Mouse (Mus musculus) lung, embryonic 14.5 days (tissue): Measurements from ENCODE around the gene Ptprg. TPM values are rescaled to one million over a fixed set of nuclear protein-coding genes. Genes with fewer than 3 reads are reported as not detected.

Experiments used
- ATAC-seq: fragments of 200-750 bp; cut with Nextera tagmentation; 2 replicates; pipeline ENCODE4 v1.8.0; 2017; ENCODE audit warnings: mild to moderate bottlenecking, moderate TSS enrichment, moderate library complexity; ENCODE audit not compliant: insufficient read depth
- DNase-seq: peaks from one replicate; pipeline ENCODE4 v3.0.0-alpha.2; 2015
- H3K27ac ChIP-seq: fragments of 300-500 bp; sonication (generic); 2 replicates; pipeline ENCODE4 v1.5.1; 2014; ENCODE audit warnings: low read depth, mild to moderate bottlenecking, moderate library complexity
- H3K27me3 ChIP-seq: fragments of 300-500 bp; sonication (generic); 2 replicates; pipeline ENCODE4 v1.6.1; 2014; ENCODE audit warnings: low read length, control low read depth; ENCODE audit not compliant: insufficient read depth
- H3K36me3 ChIP-seq: fragments of 300-500 bp; sonication (generic); 2 replicates; pipeline ENCODE4 v1.6.1; 2014; ENCODE audit warnings: control low read depth; ENCODE audit not compliant: insufficient read depth
- H3K4me1 ChIP-seq: fragments of 300-500 bp; sonication (generic); 2 replicates; pipeline ENCODE4 v1.6.1; 2014; ENCODE audit warnings: antibody characterized with exemption, control low read depth; ENCODE audit not compliant: insufficient read depth
- H3K4me2 ChIP-seq: fragments of 300-500 bp; sonication (generic); 2 replicates; pipeline ENCODE4 v1.6.1; 2014; ENCODE audit warnings: mild to moderate bottlenecking
- H3K4me3 ChIP-seq: fragments of 300-500 bp; sonication (generic); 2 replicates; pipeline ENCODE4 v1.5.1; 2014; ENCODE audit warnings: low read depth, low read length
- H3K9ac ChIP-seq: fragments of 300-500 bp; sonication (generic); 2 replicates; pipeline ENCODE4 v1.6.1; 2014
- H3K9me3 ChIP-seq: fragments of 300-500 bp; sonication (generic); 2 replicates; pipeline ENCODE4 v1.6.1; 2016; ENCODE audit warnings: low read depth, low read length, control low read depth
- CTCF ChIP-seq: IDR thresholded peaks from 2 replicates; pipeline ENCODE4 v1.5.1; 2016; ENCODE audit warnings: antibody characterized with exemption, low read depth
- WGBS: fragments of 180-500 bp; shearing (Covaris S2); extraction: QIAGEN DNeasy Blood & Tissue Kit; methylation state at CpG from one replicate; pipeline ENCODE4 v1.1.7; 2014; 5-methylcytosine and 5-hydroxymethylcytosine counted together
- polyA plus RNA-seq: library from polyadenylated mRNA; unstranded; fragments of >200 nt; fragmentation: Nextera tagmentation; extraction: Ambion mirVana; gene quantifications from 2 replicates; pipeline ENCODE4 v1.2.1, GENCODE M21; 2014

Gene Ptprg
- polyA plus RNA-seq, 1 experiment from 2014 or later = 43.2 TPM

GRCm38 (mm10) chr14:11857928-11858481, 304.7 kb downstream of the Ptprg start:
- H3K27ac ChIP-seq = no peak overlapping the region
- WGBS = 45% methylated on average over 3 of the region's 3 CpGs

GRCm38 (mm10) chr14:11863286-11863685, 310.0 kb downstream of the Ptprg start:
- H3K4me3 ChIP-seq = no peak overlapping the region
- no peak overlapping the region for H3K27ac ChIP-seq
- no peaks in the 10 kb centered on the region for H3K4me1 ChIP-seq
- ATAC-seq = no peak
- no peak overlapping the region for H3K4me2 ChIP-seq
- DNase-seq = no peak
- no peaks in the 10 kb centered on the region for H3K27me3 ChIP-seq
- TF ChIP-seq CTCF = no peak
- no peaks in the 10 kb centered on the region for H3K36me3 ChIP-seq
- WGBS = 78% methylated on average over 3 of the region's 3 CpGs
- no peaks in the 10 kb centered on the region for H3K9me3 ChIP-seq
- H3K9ac ChIP-seq = no peak overlapping the region

More at GRCm38 (mm10) chr14:11857928-11858481, 304.7 kb downstream of the Ptprg start:
- Histone ChIP-seq H3K27me3 (no peaks in the 10 kb centered on the region), H3K4me1 (no peaks in the 10 kb centered on the region), H3K36me3 (no peaks in the 10 kb centered on the region), H3K4me3 (no peak overlapping the region), H3K9me3 (no peaks in the 10 kb centered on the region), H3K9ac (no peak overlapping the region), H3K4me2 (no peak overlapping the region)
- DNase-seq = no peak
- no peak for ATAC-seq
- no peak for TF ChIP-seq CTCF

- TF ChIP-seq CTCF = no peak
- DNase-seq = no peak
- H3K27me3 ChIP-seq = no peaks in the 10 kb centered on the region
- H3K9me3 ChIP-seq = no peaks in the 10 kb centered on the region
- no peaks in the 10 kb centered on the region for H3K36me3 ChIP-seq
- 32% methylated on average over 3 of the region's 3 CpGs for WGBS
- no peak overlapping the region for H3K4me3 ChIP-seq
- H3K4me1 ChIP-seq = no peaks in the 10 kb centered on the region
- ATAC-seq = no peak
- no peak overlapping the region for H3K9ac ChIP-seq
- no peak overlapping the region for H3K27ac ChIP-seq
- H3K4me2 ChIP-seq = no peak overlapping the region
These were observed 311.5 kb downstream of the Ptprg start for GRCm38 (mm10) chr14:11864840-11865239.

- Histone ChIP-seq H3K27ac (no peak overlapping the region), H3K4me1 (no peaks in the 10 kb centered on the region), H3K9ac (no peak overlapping the region), H3K27me3 (no peaks in the 10 kb centered on the region), H3K36me3 (no peaks in the 10 kb centered on the region), H3K4me2 (no peak overlapping the region), H3K9me3 (no peaks in the 10 kb centered on the region), H3K4me3 (no peak overlapping the region)
- TF ChIP-seq CTCF = no peak
- DNase-seq = no peak
- WGBS = 35% methylated on average over 5 of the region's 5 CpGs
- no peak; the same call in 1 of the 2 replicates for ATAC-seq
These were observed 312.0 kb downstream of the Ptprg start for GRCm38 (mm10) chr14:11865332-11865731.

- DNase-seq (no peak), ATAC-seq (no peak)
- Histone ChIP-seq H3K4me3 (no peak overlapping the region), H3K27ac (no peak overlapping the region), H3K4me1 (no peaks in the 10 kb centered on the region), H3K4me2 (no peak overlapping the region), H3K9ac (no peak overlapping the region), H3K27me3 (no peaks in the 10 kb centered on the region), H3K9me3 (no peaks in the 10 kb centered on the region), H3K36me3 (no peaks in the 10 kb centered on the region)
- WGBS = 79% methylated on average over 6 of the region's 6 CpGs
- no peak for TF ChIP-seq CTCF
These were observed 312.5 kb downstream of the Ptprg start for GRCm38 (mm10) chr14:11865872-11866271.

- Histone ChIP-seq H3K27me3 (no peaks in the 10 kb centered on the region), H3K36me3 (no peaks in the 10 kb centered on the region), H3K9me3 (no peaks in the 10 kb centered on the region), H3K9ac (no peak overlapping the region), H3K4me1 (no peaks in the 10 kb centered on the region), H3K4me2 (no peak overlapping the region), H3K4me3 (no peak overlapping the region), H3K27ac (no peak overlapping the region)
- no peak for DNase-seq
- WGBS = 77% methylated on average over 7 of the region's 7 CpGs
- TF ChIP-seq CTCF = no peak
- no peak for ATAC-seq
These were observed 313.1 kb downstream of the Ptprg start for GRCm38 (mm10) chr14:11866416-11866815.

- H3K9ac ChIP-seq = no peak overlapping the region
- no peaks in the 10 kb centered on the region for H3K27me3 ChIP-seq
- no peak overlapping the region for H3K4me3 ChIP-seq
- H3K9me3 ChIP-seq = no peaks in the 10 kb centered on the region
- H3K4me1 ChIP-seq = no peaks in the 10 kb centered on the region
- H3K4me2 ChIP-seq = no peak overlapping the region
- no peak for TF ChIP-seq CTCF
- WGBS = 65% methylated on average over 6 of the region's 6 CpGs
- H3K36me3 ChIP-seq = no peaks in the 10 kb centered on the region
- ATAC-seq = no peak
- no peak for DNase-seq
- no peak overlapping the region for H3K27ac ChIP-seq
These were observed 315.3 kb downstream of the Ptprg start for GRCm38 (mm10) chr14:11868636-11869035.
